Mouse (Mus musculus) heart, postnatal 25 days (tissue): ENCODE data around the gene Mxd4. TPM values are rescaled to one million over a fixed set of nuclear protein-coding genes. Genes with fewer than 3 reads are reported as not detected.

Source experiments
- DNase-seq: peaks from one replicate; pipeline ENCODE4 v3.0.0; 2022; ENCODE audit warnings: low spot score
- intact Hi-C: fragments of 180-260 bp; cut with DNase I; formaldehyde crosslinking; loops from one replicate; pipeline ENCODE4 v1.15.1; 2025
- total RNA-seq, 2 experiments: library from RNA; stranded (reverse); gene quantifications; 2 replicates each; pipeline ENCODE4 v1.2.3; 2021

The Mxd4 gene
- 10 to 100 TPM; 72.6 to 89.1 TPM for total RNA-seq

GRCm38 (mm10) chr5:34187601-34188316 is at the start of gene Mxd4:
Gene Mxd4, minus strand, starts transcription at chr5:34187720.
- intact Hi-C loops = loop anchor here (2.0 kb wide), 1 partner anchor 17 kb away; no protein-coding TSS in a partner anchor

GRCm38 (mm10) chr5:34235898-34236420 is 48.4 kb upstream of the Mxd4 start:
- intact Hi-C loops = no loop called here
- no peak for DNase-seq

More at GRCm38 (mm10) chr5:34187601-34188316, at the start of gene Mxd4:
- DNase-seq = peak; percentile 100

- intact Hi-C loops = no loop called here
- no peak for DNase-seq
Measured at GRCm38 (mm10) chr5:34235056-34235455, 47.5 kb upstream of the Mxd4 start.

GRCm38 (mm10) chr5:34233221-34233515 is 45.6 kb upstream of the Mxd4 start:
- intact Hi-C loops = no loop called here
- no peak for DNase-seq

GRCm38 (mm10) chr5:34232481-34233220 is 45.1 kb upstream of the Mxd4 start:
- intact Hi-C loops = no loop called here
- DNase-seq = no peak

- DNase-seq = no peak
- intact Hi-C loops = no loop called here
Measured at GRCm38 (mm10) chr5:34231901-34232300, 44.4 kb upstream of the Mxd4 start.

- intact Hi-C loops = no loop called here
- no peak for DNase-seq
Measured at GRCm38 (mm10) chr5:34230599-34231485, 43.3 kb upstream of the Mxd4 start.

- no peak for DNase-seq
- intact Hi-C loops = no loop called here
Measured at GRCm38 (mm10) chr5:34229503-34229902, 42.0 kb upstream of the Mxd4 start.

GRCm38 (mm10) chr5:34225516-34225915 is 38.0 kb upstream of the Mxd4 start:
- no peak for DNase-seq
- intact Hi-C loops = no loop called here

- intact Hi-C loops = no loop called here
- no peak for DNase-seq
Measured at GRCm38 (mm10) chr5:34224515-34224914, 37.0 kb upstream of the Mxd4 start.

GRCm38 (mm10) chr5:34220001-34220400 is 32.5 kb upstream of the Mxd4 start:
- no peak for DNase-seq
- intact Hi-C loops = no loop called here

GRCm38 (mm10) chr5:34218672-34219071 is 31.2 kb upstream of the Mxd4 start:
- no peak for DNase-seq
- intact Hi-C loops = no loop called here

- intact Hi-C loops = no loop called here
- no peak for DNase-seq
Measured at GRCm38 (mm10) chr5:34217756-34218155, 30.2 kb upstream of the Mxd4 start.

- DNase-seq = no peak
- intact Hi-C loops = no loop called here
Measured at GRCm38 (mm10) chr5:34216025-34216424, 28.5 kb upstream of the Mxd4 start.

GRCm38 (mm10) chr5:34213659-34214058 is 26.1 kb upstream of the Mxd4 start:
- intact Hi-C loops = loop anchor here (5.0 kb wide), 2 partner anchors 116 to 434 kb away; no protein-coding TSS in a partner anchor
- DNase-seq = no peak

- peak; percentile 48 for DNase-seq
- intact Hi-C loops = loop anchor here (5.0 kb wide), 2 partner anchors 113 to 437 kb away; no protein-coding TSS in a partner anchor
Measured at GRCm38 (mm10) chr5:34210279-34210678, 22.8 kb upstream of the Mxd4 start.

- intact Hi-C loops = no loop called here
- no peak for DNase-seq
Measured at GRCm38 (mm10) chr5:34207503-34207902, 20.0 kb upstream of the Mxd4 start.

GRCm38 (mm10) chr5:34205788-34206187 is 18.3 kb upstream of the Mxd4 start:
- no peak for DNase-seq
- intact Hi-C loops = no loop called here

GRCm38 (mm10) chr5:34204911-34205310 is 17.4 kb upstream of the Mxd4 start:
- no peak for DNase-seq
- intact Hi-C loops = no loop called here

GRCm38 (mm10) chr5:34202006-34202405 is 14.5 kb upstream of the Mxd4 start:
- intact Hi-C loops = no loop called here
- no peak for DNase-seq
